Mouse (Mus musculus) olfactory bulb, adult 2 months (tissue): ENCODE measurements around the gene Nr1h3. TPM values are rescaled to one million over a fixed set of nuclear protein-coding genes. Genes with fewer than 3 reads are reported as not detected.

Source experiments
- H3K27ac ChIP-seq: fragments of 200-500 bp; 2 replicates; pipeline ENCODE4 v1.5.1; 2012; ENCODE audit warnings: low read depth, low read length; ENCODE audit not compliant: insufficient read depth
- H3K4me1 ChIP-seq: fragments of 200-500 bp; 2 replicates; pipeline ENCODE4 v1.6.1; 2012; ENCODE audit warnings: low read length; ENCODE audit not compliant: control insufficient read depth, insufficient read depth
- H3K4me3 ChIP-seq: fragments of 200-500 bp; 2 replicates; pipeline ENCODE4 v1.5.1; 2012; ENCODE audit warnings: mild to moderate bottlenecking, low read depth, low read length, moderate library complexity; ENCODE audit not compliant: insufficient read depth
- CTCF ChIP-seq: fragments of 200-500 bp; IDR thresholded peaks from 2 replicates; pipeline ENCODE4 v1.5.1; 2012; ENCODE audit warnings: low read depth, mild to moderate bottlenecking, low read length, moderate library complexity; ENCODE audit not compliant: insufficient read depth
- POLR2A ChIP-seq: fragments of 200-500 bp; IDR thresholded peaks from 2 replicates; pipeline ENCODE4 v1.6.1; 2012; ENCODE audit warnings: mild to moderate bottlenecking, low read depth, low read length, moderate library complexity; ENCODE audit not compliant: insufficient read depth
- WGBS: fragments of 180-500 bp; shearing (Covaris S2); methylation state at CpG from one replicate; pipeline ENCODE4 v1.1.7; 2018; 5-methylcytosine and 5-hydroxymethylcytosine counted together
- polyA plus RNA-seq: library from polyadenylated mRNA; stranded (reverse); fragments of >200 nt; gene quantifications from 2 replicates; pipeline ENCODE4 v1.2.4, GENCODE M21; 2012; ENCODE audit warnings: low replicate concordance; ENCODE audit not compliant: missing spikeins, insufficient read depth, insufficient read length

The Nr1h3 gene
- polyA plus RNA-seq, 1 experiment: not detected

DNA sequence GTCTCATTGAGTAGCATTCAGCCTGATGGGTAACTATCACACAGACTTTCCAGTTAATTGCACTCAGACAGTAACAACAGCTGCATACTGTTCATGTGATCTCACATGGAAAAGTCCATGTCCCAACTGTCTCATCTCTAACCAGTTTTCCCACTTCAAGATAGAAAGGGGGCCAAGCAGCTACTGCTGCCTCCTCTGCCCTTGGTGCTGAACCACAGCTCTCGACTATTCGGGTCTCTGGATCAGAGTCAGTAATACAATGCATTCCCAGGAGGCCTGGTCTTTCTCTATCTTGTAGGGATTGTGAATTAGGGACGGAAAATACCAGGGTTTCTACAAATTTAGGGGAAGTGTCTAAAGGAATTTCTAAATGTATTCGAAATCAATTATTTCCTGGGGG is 22.8 kb downstream of the Nr1h3 start:
- no peak for TF ChIP-seq POLR2A
- TF ChIP-seq CTCF: no peak
- Histone ChIP-seq H3K4me3 (no peak overlapping the region), H3K27ac (no peak overlapping the region), H3K4me1 (peaks cover 8% of the 10 kb centered on the region)
- WGBS: 31% methylated on average over 4 of the region's 4 CpGs

DNA sequence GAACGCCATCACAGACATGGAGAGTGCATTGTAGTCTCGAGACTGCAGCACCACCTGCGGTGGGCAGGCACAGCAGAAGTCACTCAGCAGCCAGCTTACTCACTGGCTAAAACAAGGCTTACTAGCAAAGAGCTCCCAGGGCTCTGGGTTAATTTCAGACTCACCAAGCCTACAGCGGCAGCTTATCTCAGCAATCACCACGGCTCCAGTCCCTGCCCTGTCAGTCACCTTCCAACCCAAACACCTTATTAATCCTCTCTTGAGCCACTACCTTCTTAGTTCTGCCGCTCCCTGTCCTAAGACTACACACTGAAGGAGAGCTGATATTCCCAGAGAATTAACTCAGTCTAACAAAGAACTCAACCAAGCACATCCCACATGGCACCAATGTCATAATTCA is 26.4 kb downstream of the Nr1h3 start:
- H3K27ac ChIP-seq: no peak overlapping the region
- TF ChIP-seq POLR2A: no peak
- TF ChIP-seq CTCF: no peak
- 0 out of 2 replicates have a peak, but pooled peaks cover 3% of the 10 kb centered on the region for H3K4me1 ChIP-seq
- H3K4me3 ChIP-seq: no peak overlapping the region
- WGBS: 61% methylated on average over 6 of the region's 6 CpGs

DNA sequence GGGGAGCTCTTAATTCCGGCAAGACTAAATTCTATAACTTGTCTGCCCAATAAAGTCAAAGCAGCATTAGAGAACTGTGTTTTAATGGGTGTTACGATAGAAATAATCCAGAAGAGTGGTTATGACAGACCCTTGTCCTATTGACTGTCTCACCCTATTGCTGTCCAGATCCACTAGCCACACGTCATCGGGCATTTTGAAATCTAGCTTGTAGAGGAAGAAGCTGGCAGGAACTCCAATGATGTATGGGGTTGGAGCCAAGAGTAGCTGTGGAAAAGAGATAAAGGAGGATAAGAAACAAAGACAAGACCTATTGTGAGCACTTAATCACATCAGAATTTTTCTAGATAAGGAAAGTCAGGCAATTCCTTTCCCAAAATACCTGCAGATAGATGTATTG is 27.1 kb downstream of the Nr1h3 start:
- H3K27ac ChIP-seq: no peak overlapping the region
- no peak for TF ChIP-seq CTCF
- TF ChIP-seq POLR2A: no peak
- H3K4me3 ChIP-seq: no peak overlapping the region
- 85% methylated on average over 4 of the region's 4 CpGs for WGBS
- H3K4me1 ChIP-seq: 0 out of 2 replicates have a peak, but pooled peaks cover 3% of the 10 kb centered on the region

- TF ChIP-seq CTCF: no peak
- TF ChIP-seq POLR2A: no peak
- H3K4me3 ChIP-seq: no peak overlapping the region
- peaks cover 6% of the 10 kb centered on the region; the same call in 1 of the 2 replicates for H3K4me1 ChIP-seq
- WGBS: 67% methylated on average over 25 of the region's 25 CpGs
- no peak overlapping the region for H3K27ac ChIP-seq
Measured at GRCm38 (mm10) chr2:91169587-91170322, 32.9 kb downstream of the Nr1h3 start.

- H3K27ac ChIP-seq: no peak overlapping the region
- peaks cover 6% of the 10 kb centered on the region; the same call in 1 of the 2 replicates for H3K4me1 ChIP-seq
- TF ChIP-seq CTCF: no peak
- TF ChIP-seq POLR2A: no peak
- no peak overlapping the region for H3K4me3 ChIP-seq
- WGBS: 75% methylated on average over 4 of the region's 4 CpGs
Measured at GRCm38 (mm10) chr2:91167629-91168028, 35.0 kb downstream of the Nr1h3 start.

- Histone ChIP-seq H3K27ac (no peak overlapping the region), H3K4me3 (no peak overlapping the region), H3K4me1 (peaks cover 5% of the 10 kb centered on the region; the same call in 1 of the 2 replicates)
- WGBS: 93% methylated on average over 6 of the region's 6 CpGs
- no peak for TF ChIP-seq POLR2A
Measured at GRCm38 (mm10) chr2:91164991-91165390, 37.6 kb downstream of the Nr1h3 start.

DNA sequence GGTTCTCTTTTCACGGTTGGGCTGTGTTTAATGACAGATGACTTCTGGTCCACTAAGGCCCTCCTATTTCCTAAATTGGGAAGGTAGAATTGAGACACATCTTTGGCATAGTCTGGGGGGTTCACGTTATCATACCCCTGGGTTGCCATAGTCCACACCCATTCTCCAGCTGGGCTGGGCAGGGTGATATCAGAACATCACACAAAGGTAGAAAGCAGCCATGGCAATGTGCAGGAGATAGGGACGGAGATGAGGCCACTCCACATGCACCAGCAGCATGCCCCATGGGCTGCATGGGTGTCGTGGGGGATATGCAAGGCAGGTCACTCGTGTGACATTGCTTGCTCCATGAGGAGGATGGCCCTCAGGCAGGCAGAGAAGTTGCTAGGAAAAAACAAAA is 39.1 kb downstream of the Nr1h3 start:
- TF ChIP-seq POLR2A: no peak
- no peak for TF ChIP-seq CTCF

DNA sequence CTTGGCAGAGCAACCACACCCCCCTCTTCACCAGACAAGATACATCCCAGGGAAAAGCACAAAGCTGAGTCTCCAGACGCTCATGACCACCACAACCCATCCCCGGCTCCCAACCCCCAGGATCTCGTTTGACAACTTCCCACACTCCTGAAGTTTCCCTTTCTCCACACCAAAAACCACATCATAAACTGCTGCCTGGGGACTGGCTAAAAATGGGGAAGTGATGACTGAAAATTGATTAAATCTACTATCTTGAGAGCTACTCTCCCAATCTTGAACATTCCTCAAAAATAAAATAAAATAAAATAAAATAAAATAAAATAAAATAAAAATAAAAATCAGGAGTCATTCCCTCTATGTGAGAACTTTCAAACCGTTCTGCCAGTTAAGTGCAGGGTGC is 39.7 kb downstream of the Nr1h3 start:
- 90% methylated on average over 4 of the region's 4 CpGs for WGBS
- H3K4me1 ChIP-seq: no peaks in the 10 kb centered on the region
- TF ChIP-seq CTCF: no peak
- TF ChIP-seq POLR2A: no peak
- no peak overlapping the region for H3K27ac ChIP-seq
- no peak overlapping the region for H3K4me3 ChIP-seq

More for the DNA sequence above, 39.1 kb downstream of the Nr1h3 start:
- WGBS: 94% methylated on average over 5 of the region's 5 CpGs
- Histone ChIP-seq H3K4me3 (no peak overlapping the region), H3K27ac (no peak overlapping the region), H3K4me1 (no peaks in the 10 kb centered on the region)

DNA sequence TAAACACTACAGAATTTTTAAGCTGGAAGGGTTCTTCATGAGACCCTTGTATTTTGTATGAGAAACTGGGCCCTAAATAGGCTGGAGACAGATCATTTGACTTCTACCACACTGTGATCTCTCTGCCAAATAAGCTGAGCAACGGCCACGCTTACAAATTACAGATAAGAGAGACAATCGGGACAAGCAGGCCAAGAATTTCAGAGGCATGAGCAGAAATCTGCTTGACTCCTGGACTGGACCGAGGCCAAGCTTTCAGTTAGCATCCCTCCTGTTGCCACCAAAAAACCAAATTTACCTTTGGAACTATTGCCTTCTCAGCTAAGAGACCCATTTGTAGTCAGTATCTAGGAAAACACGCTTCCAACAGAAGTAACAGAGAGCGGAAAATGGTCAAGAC is 42.0 kb downstream of the Nr1h3 start:
- no peak for TF ChIP-seq POLR2A
- TF ChIP-seq CTCF: no peak
- Histone ChIP-seq H3K4me1 (no peaks in the 10 kb centered on the region), H3K27ac (no peak overlapping the region), H3K4me3 (no peak overlapping the region)
- WGBS: 85% methylated on average over 6 of the region's 6 CpGs
